Mouse (Mus musculus): ENCODE data around the gene Fstl1. TPM values are rescaled to one million over a fixed set of nuclear protein-coding genes. Genes with fewer than 3 reads are reported as not detected.

Gene Fstl1
- total RNA-seq (2017): 8.1 and 10.7 TPM in 2 replicates

- peak; percentile 43 for ATAC-seq (replicated peaks in 1 of 2; ENCODE audit: insufficient read depth in 1 of 2, low FRiP score in 2 of 2, low TSS enrichment in 1 of 2, low read depth in 1 of 2, poor library complexity in 2 of 2, severe bottlenecking in 2 of 2)
Measured at GRCm38 (mm10) chr16:37776860-37777651, at the start of gene Fstl1. Gene Fstl1 (plus strand): TSS chr16:37776873.

- ATAC-seq (replicated peaks in 1 of 2; ENCODE audit: insufficient read depth in 1 of 2, low FRiP score in 2 of 2, low TSS enrichment in 1 of 2, low read depth in 1 of 2, poor library complexity in 2 of 2, severe bottlenecking in 2 of 2): no peak
Measured at GRCm38 (mm10) chr16:37728674-37729073, 48.0 kb upstream of the Fstl1 start.

DNA sequence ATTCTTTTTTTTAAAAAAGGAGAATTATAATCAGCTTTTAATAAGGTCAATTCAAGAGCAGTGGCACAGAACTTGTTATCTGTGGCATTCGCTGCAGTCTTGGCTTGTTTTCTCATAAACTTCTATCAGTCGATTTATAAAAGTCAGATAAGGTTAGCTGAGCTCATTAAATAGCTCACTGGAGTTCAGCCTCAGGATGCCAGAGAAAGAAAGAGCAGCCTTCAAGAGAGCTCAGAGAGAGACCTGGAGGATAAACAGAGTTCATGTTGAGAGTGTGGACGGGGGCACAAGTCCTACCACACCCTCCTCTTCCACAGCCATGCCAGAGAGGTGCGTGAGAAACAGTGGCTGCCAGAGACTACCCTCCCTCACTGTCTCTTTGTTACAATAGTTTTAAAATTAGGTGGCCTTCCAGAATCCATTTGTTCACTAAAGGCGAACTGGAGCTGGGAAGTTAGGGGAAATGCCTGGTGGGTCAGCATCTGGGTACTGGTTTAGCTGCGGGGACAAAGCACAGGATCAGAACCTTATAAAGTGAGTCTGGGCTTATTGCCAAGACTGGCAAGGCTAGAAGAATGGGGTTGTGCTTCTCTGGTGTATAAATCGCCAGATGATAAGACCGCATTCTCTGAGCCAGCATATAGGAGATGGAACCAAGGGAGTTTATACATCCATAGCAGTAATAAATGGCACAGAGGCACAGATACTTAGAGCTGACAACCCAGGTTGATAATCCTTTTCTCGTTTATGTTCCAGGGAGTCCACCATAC lies 47.1 kb upstream of the Fstl1 start:
- no peak for ATAC-seq (replicated peaks in 1 of 2; ENCODE audit: insufficient read depth in 1 of 2, low FRiP score in 2 of 2, low TSS enrichment in 1 of 2, low read depth in 1 of 2, poor library complexity in 2 of 2, severe bottlenecking in 2 of 2)

- no peak for ATAC-seq (replicated peaks in 1 of 2; ENCODE audit: insufficient read depth in 1 of 2, low FRiP score in 2 of 2, low TSS enrichment in 1 of 2, low read depth in 1 of 2, poor library complexity in 2 of 2, severe bottlenecking in 2 of 2)
Measured at GRCm38 (mm10) chr16:37730293-37730835, 46.3 kb upstream of the Fstl1 start.

GRCm38 (mm10) chr16:37731431-37731830 lies 45.2 kb upstream of the Fstl1 start:
- ATAC-seq (replicated peaks in 1 of 2; ENCODE audit: insufficient read depth in 1 of 2, low FRiP score in 2 of 2, low TSS enrichment in 1 of 2, low read depth in 1 of 2, poor library complexity in 2 of 2, severe bottlenecking in 2 of 2): no peak; a peak in 1 of 4 replicates

DNA sequence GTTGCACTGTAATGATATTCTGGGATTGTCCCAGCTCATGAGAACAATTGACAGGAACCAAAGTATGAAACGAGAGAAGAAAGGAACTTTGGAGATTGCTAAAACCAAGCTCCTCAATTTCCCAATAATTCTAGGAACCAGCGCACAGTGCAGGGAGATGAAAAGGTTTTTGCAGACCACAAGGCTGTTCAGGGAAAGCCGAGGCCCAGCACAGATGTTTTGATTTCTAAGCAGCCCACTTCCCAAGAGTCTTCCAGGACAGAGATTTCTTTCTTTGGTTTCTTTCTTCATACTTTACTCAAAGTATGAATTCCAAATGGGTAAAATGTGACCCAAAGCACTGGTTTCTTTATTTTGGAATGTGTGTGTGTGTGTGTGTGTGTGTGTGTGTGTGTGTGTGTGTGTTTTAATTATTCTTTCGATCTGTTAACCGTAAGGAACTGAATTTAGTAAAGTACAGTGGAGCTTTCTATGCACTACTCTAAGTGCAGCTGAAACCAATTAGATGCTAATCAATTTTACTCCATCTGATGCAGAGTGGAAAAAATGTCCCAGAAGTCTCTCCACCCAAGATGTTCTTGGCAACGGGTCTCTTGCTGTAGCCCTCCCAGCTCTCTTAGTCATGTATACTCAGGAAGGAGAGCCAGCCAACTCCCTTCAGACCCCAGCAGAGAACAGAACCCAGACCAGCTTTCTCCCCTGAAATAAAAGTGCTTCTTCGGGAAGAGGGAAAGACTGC lies 44.5 kb upstream of the Fstl1 start:
- no peak for ATAC-seq (replicated peaks in 1 of 2; ENCODE audit: insufficient read depth in 1 of 2, low FRiP score in 2 of 2, low TSS enrichment in 1 of 2, low read depth in 1 of 2, poor library complexity in 2 of 2, severe bottlenecking in 2 of 2)

DNA sequence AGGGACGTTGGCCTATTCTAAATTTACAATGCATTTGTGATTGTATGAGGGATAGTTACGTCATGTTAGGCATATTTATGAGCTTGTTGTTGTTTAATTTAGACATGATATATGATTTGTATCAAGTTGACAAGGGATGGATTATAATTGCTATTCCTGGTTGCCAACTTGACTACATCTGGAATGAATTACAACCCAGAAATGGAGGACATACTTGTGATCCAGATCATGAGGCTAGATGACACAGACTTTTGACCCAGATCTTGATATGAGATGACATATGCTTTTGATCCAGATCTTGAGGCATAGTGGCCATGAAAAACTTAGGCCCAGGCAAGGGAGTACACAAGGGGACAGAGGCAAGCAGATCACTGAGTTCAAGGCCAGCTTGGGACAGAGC lies 36.6 kb upstream of the Fstl1 start:
- ATAC-seq (replicated peaks in 1 of 2; ENCODE audit: insufficient read depth in 1 of 2, low FRiP score in 2 of 2, low TSS enrichment in 1 of 2, low read depth in 1 of 2, poor library complexity in 2 of 2, severe bottlenecking in 2 of 2): no peak

DNA sequence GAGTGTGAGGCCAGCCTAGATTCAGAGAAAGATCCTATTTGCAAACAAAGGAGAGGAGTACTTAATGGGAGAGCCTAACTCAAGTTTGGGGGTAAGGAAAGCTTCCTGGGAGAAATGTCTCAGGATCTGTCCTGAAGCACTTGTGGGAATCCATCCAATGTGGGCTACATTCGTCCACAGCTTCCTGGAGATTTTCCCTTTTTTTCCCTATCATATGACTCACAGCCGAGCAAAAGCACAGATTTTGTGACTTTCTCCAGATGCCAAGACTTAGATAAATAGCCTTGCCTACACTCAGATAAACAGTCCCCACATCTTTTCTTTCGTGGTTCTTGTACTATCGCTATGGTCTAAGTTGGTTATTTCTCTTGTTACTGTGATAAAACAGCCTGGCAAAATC lies 34.4 kb upstream of the Fstl1 start:
- ATAC-seq (replicated peaks in 1 of 2; ENCODE audit: insufficient read depth in 1 of 2, low FRiP score in 2 of 2, low TSS enrichment in 1 of 2, low read depth in 1 of 2, poor library complexity in 2 of 2, severe bottlenecking in 2 of 2): no peak

DNA sequence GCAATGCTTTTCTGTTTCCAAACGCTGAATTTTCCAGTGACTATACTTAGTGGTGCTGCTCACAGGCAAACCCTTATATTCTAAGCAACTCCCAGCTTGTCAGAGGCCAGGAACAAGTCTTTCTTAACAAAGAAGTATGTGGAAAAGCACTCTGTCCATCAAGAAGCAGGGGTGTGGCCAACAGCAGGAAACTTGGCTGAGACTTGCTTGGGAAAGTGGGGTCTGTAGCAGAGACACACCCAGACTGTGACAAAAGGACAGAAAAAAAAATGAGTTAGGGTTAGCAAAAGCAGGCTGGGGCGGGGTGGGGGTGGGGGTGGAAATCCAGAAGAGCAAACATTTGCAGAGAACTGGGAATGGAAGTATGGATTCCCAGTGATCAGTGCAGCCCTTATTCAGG lies 23.8 kb upstream of the Fstl1 start:
- ATAC-seq (replicated peaks in 1 of 2; ENCODE audit: insufficient read depth in 1 of 2, low FRiP score in 2 of 2, low TSS enrichment in 1 of 2, low read depth in 1 of 2, poor library complexity in 2 of 2, severe bottlenecking in 2 of 2): no peak

GRCm38 (mm10) chr16:37753809-37754208 lies 22.9 kb upstream of the Fstl1 start:
- no peak for ATAC-seq (replicated peaks in 1 of 2; ENCODE audit: insufficient read depth in 1 of 2, low FRiP score in 2 of 2, low TSS enrichment in 1 of 2, low read depth in 1 of 2, poor library complexity in 2 of 2, severe bottlenecking in 2 of 2)

- ATAC-seq (replicated peaks in 1 of 2; ENCODE audit: insufficient read depth in 1 of 2, low FRiP score in 2 of 2, low TSS enrichment in 1 of 2, low read depth in 1 of 2, poor library complexity in 2 of 2, severe bottlenecking in 2 of 2): no peak
Measured at GRCm38 (mm10) chr16:37754483-37754882, 22.2 kb upstream of the Fstl1 start.

- ATAC-seq (replicated peaks in 1 of 2; ENCODE audit: insufficient read depth in 1 of 2, low FRiP score in 2 of 2, low TSS enrichment in 1 of 2, low read depth in 1 of 2, poor library complexity in 2 of 2, severe bottlenecking in 2 of 2): no peak
Measured at GRCm38 (mm10) chr16:37757223-37757622, 19.4 kb upstream of the Fstl1 start.

DNA sequence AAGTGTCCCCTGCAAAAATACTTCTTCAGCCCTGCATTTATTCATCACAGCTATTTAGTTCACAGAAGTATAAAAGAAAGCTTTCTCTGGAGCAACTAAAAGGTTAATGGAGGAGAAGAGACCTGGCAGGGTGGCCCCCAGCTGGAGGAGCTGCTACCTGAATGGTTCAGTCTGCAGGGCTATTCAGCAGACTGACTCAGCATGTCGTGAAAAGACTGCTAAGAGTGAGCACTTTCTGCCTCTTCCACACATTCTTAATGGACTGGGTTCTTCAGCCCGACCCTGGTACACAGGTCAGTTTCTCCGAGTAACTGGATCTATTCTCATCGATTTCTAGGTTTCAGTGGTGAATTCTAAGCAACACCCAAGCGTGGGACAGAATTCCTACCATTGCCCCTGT lies 12.9 kb upstream of the Fstl1 start:
- ATAC-seq (replicated peaks in 1 of 2; ENCODE audit: insufficient read depth in 1 of 2, low FRiP score in 2 of 2, low TSS enrichment in 1 of 2, low read depth in 1 of 2, poor library complexity in 2 of 2, severe bottlenecking in 2 of 2): no peak

GRCm38 (mm10) chr16:37776166-37776859 lies 360 bp upstream of the Fstl1 start:
- ATAC-seq (replicated peaks in 1 of 2; ENCODE audit: insufficient read depth in 1 of 2, low FRiP score in 2 of 2, low TSS enrichment in 1 of 2, low read depth in 1 of 2, poor library complexity in 2 of 2, severe bottlenecking in 2 of 2): no peak

DNA sequence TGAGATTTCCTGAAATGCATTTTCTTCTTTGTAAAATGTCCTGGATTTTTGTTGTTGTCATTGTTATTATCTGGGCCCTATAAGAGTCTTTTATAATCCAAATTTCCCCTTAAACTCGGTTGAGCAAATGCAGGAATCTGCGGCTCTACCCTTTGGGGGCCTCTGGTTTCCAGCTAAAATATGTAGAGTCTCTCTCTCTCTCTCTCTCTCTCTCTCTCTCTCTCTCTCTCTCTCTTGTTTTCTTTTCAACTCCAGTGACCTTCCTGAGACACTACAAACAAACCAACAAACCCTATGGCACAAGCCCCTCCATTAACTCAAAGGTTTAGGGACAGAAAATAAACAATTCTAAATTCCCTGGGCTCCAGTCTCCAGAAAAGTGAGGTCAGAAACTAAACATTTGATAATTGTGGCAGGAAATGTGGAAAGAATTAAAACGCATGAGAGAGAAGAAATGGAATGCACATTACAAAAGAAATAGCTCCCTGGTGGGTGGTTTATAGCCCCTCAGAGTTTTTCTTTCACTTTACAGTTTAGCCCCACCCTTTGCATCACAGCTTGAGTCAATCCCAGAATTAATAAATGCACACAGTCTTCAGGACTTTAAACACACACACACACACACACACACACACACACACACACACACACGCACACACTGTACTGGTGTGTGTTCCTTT lies 1.3 kb downstream of the Fstl1 start:
- ATAC-seq (replicated peaks in 1 of 2; ENCODE audit: insufficient read depth in 1 of 2, low FRiP score in 2 of 2, low TSS enrichment in 1 of 2, low read depth in 1 of 2, poor library complexity in 2 of 2, severe bottlenecking in 2 of 2): no peak

- ATAC-seq (replicated peaks in 1 of 2; ENCODE audit: insufficient read depth in 1 of 2, low FRiP score in 2 of 2, low TSS enrichment in 1 of 2, low read depth in 1 of 2, poor library complexity in 2 of 2, severe bottlenecking in 2 of 2): no peak
Measured at GRCm38 (mm10) chr16:37778529-37778928, 1.9 kb downstream of the Fstl1 start.
